Mouse (Mus musculus): ENCODE results near the gene Muc1. TPM values are rescaled to one million over a fixed set of nuclear protein-coding genes. Genes with fewer than 3 reads are reported as not detected.
A peak's percentile ranks its signal among the peaks of the same experiment; 100 is the strongest.

Muc1 gene
- polyA plus RNA-seq, 1 experiment from 2014 or later, result 12.3 TPM

GRCm38 (mm10) chr3:89278107-89278506 lies 49.2 kb downstream of the Muc1 start:
- ATAC-seq (replicated peaks; ENCODE audit: low FRiP score), result peak; percentile 10; the same call in 1 of the 2 replicates
- 27% methylated on average over 7 of the region's 7 CpGs for WGBS
- Histone ChIP-seq H3K36me3 (peaks cover 29% of the 10 kb centered on the region), H3K9ac (peak overlapping the region; percentile 77), H3K27me3 (peaks cover 4% of the 10 kb centered on the region; the same call in 1 of the 2 replicates), H3K27ac (peak overlapping the region; percentile 95), H3K4me3 (replicated peaks) (peak overlapping the region; percentile 65), H3K4me2 (peak overlapping the region; percentile 96), H3K9me3 (replicated peaks) (no peaks in the 10 kb centered on the region), H3K4me1 (peaks cover 62% of the 10 kb centered on the region)

GRCm38 (mm10) chr3:89278643-89279042 lies 49.8 kb downstream of the Muc1 start:
- Histone ChIP-seq H3K36me3 (peaks cover 24% of the 10 kb centered on the region), H3K9me3 (replicated peaks) (no peaks in the 10 kb centered on the region), H3K9ac (peak overlapping the region; percentile 77), H3K4me1 (peaks cover 62% of the 10 kb centered on the region), H3K4me3 (replicated peaks) (peak overlapping the region; percentile 65), H3K27me3 (peaks cover 4% of the 10 kb centered on the region; the same call in 1 of the 2 replicates), H3K27ac (peak overlapping the region; percentile 95), H3K4me2 (peak overlapping the region; percentile 96)
- no peak for ATAC-seq (replicated peaks; ENCODE audit: low FRiP score)
- 10% methylated on average over 8 of the region's 8 CpGs for WGBS

- WGBS, result 1% methylated on average over 35 of the region's 35 CpGs
- peaks cover 4% of the 10 kb centered on the region; the same call in 1 of the 2 replicates for H3K27me3 ChIP-seq
- H3K9ac ChIP-seq, result peak overlapping the region; percentile 77
- peak overlapping the region; percentile 95 for H3K27ac ChIP-seq
- H3K36me3 ChIP-seq, result peaks cover 19% of the 10 kb centered on the region
- peak overlapping the region; percentile 96 for H3K4me2 ChIP-seq
- ATAC-seq (replicated peaks; ENCODE audit: low FRiP score), result peak; percentile 81
- no peaks in the 10 kb centered on the region for H3K9me3 ChIP-seq (replicated peaks)
- H3K4me3 ChIP-seq (replicated peaks), result peak overlapping the region; percentile 65
- H3K4me1 ChIP-seq, result peaks cover 69% of the 10 kb centered on the region
Observed at GRCm38 (mm10) chr3:89279153-89279890, 50.5 kb downstream of the Muc1 start.

GRCm38 (mm10) chr3:89280050-89280605 lies 51.3 kb downstream of the Muc1 start:
- peak overlapping the region; percentile 95 for H3K27ac ChIP-seq
- peaks cover 4% of the 10 kb centered on the region; the same call in 1 of the 2 replicates for H3K27me3 ChIP-seq
- under 1% methylated on average over 29 of the region's 29 CpGs for WGBS
- ATAC-seq (replicated peaks; ENCODE audit: low FRiP score), result no peak
- H3K4me3 ChIP-seq (replicated peaks), result peak overlapping the region; percentile 65
- peak overlapping the region; percentile 96 for H3K4me2 ChIP-seq
- peaks cover 71% of the 10 kb centered on the region for H3K4me1 ChIP-seq
- H3K9me3 ChIP-seq (replicated peaks), result no peaks in the 10 kb centered on the region
- peaks cover 11% of the 10 kb centered on the region for H3K36me3 ChIP-seq
- peak overlapping the region; percentile 77 for H3K9ac ChIP-seq

- Histone ChIP-seq H3K9me3 (replicated peaks) (no peaks in the 10 kb centered on the region), H3K4me2 (peak within 1 kb of the TSS; percentile 96), H3K4me3 (replicated peaks) (peak within 1 kb of the TSS; percentile 65), H3K36me3 (peaks cover 4% of the 10 kb centered on the region; the same call in 1 of the 2 replicates), H3K4me1 (peaks cover 76% of the 10 kb centered on the region), H3K9ac (peak within 1 kb of the TSS; percentile 77), H3K27me3 (peaks cover 4% of the 10 kb centered on the region; the same call in 1 of the 2 replicates), H3K27ac (peak within 1 kb of the TSS; percentile 95)
- under 1% methylated on average over 52 of the region's 52 CpGs for WGBS
- ATAC-seq (replicated peaks; ENCODE audit: low FRiP score), result peak; percentile 26; the same call in 1 of the 2 replicates
Observed at GRCm38 (mm10) chr3:89280606-89281511, 52.0 kb downstream of the Muc1 start, which contains the start of gene Efna1. TSS of gene Efna1 (minus strand) at chr3:89281142.

GRCm38 (mm10) chr3:89281579-89282290 lies 52.9 kb downstream of the Muc1 start:
- peak overlapping the region; percentile 96 for H3K4me2 ChIP-seq
- H3K4me3 ChIP-seq (replicated peaks), result peak overlapping the region; percentile 65
- H3K36me3 ChIP-seq, result no peaks in the 10 kb centered on the region
- 0 out of 2 replicates have a peak overlapping the region, but pooled peaks have one; percentile 15 for H3K9ac ChIP-seq
- peaks cover 74% of the 10 kb centered on the region for H3K4me1 ChIP-seq
- peak overlapping the region; percentile 95 for H3K27ac ChIP-seq
- no peaks in the 10 kb centered on the region for H3K9me3 ChIP-seq (replicated peaks)
- peaks cover 4% of the 10 kb centered on the region; the same call in 1 of the 2 replicates for H3K27me3 ChIP-seq
- no peak for ATAC-seq (replicated peaks; ENCODE audit: low FRiP score)
- WGBS, result 10% methylated on average over 20 of the region's 20 CpGs

GRCm38 (mm10) chr3:89282291-89282643 lies 53.4 kb downstream of the Muc1 start:
- Histone ChIP-seq H3K27ac (peak overlapping the region; percentile 95; the same call in 1 of the 2 replicates), H3K9ac (no peak overlapping the region), H3K36me3 (no peaks in the 10 kb centered on the region), H3K27me3 (peaks cover 4% of the 10 kb centered on the region; the same call in 1 of the 2 replicates), H3K9me3 (replicated peaks) (no peaks in the 10 kb centered on the region), H3K4me3 (replicated peaks) (no peak overlapping the region), H3K4me1 (peaks cover 74% of the 10 kb centered on the region), H3K4me2 (no peak overlapping the region)
- WGBS, result 20% methylated on average over 4 of the region's 4 CpGs
- ATAC-seq (replicated peaks; ENCODE audit: low FRiP score), result no peak

MicroRNA genes within 50 kb of the gene (microRNA counts, 519-probe panel; counts per million panel counts)
- microRNA mmu-miR-92b, result 349 counts per million, percentile 1 among the panel's probes with 10 or more counts

Small RNA genes lying within 50 kb of the gene (microRNA-seq; reads per million reads assigned to microRNA genes)
- 167 reads per million, percentile 63 among the genes with 10 or more reads in this experiment for gene Mir92b

Other genes with a start within 250 kb of the Muc1 start
- 19.3 and 19.7 TPM in 2 replicates for gene Rusc1, start 135.7 kb upstream of the Muc1 start, polyA plus RNA-seq (2015; fragmentation: Nextera tagmentation; extraction: Ambion mirVana)
- not detected in 2 replicates for gene Gm43738, start 128.0 kb upstream of the Muc1 start, polyA plus RNA-seq (2015; fragmentation: Nextera tagmentation; extraction: Ambion mirVana)
- gene Fdps, start 127.1 kb upstream of the Muc1 start, polyA plus RNA-seq (2015; fragmentation: Nextera tagmentation; extraction: Ambion mirVana), result 188 and 215 TPM in 2 replicates
- 2.3 and 5.5 TPM in 2 replicates for gene Pklr, start 92.9 kb upstream of the Muc1 start, polyA plus RNA-seq (2015; fragmentation: Nextera tagmentation; extraction: Ambion mirVana)
- gene Hcn3, start 68.9 kb upstream of the Muc1 start, polyA plus RNA-seq (2015; fragmentation: Nextera tagmentation; extraction: Ambion mirVana), result 1.6 and 3.1 TPM in 2 replicates
- gene Clk2, start 64.3 kb upstream of the Muc1 start, polyA plus RNA-seq (2015; fragmentation: Nextera tagmentation; extraction: Ambion mirVana), result 28.4 and 32.0 TPM in 2 replicates
- 122 and 133 TPM in 2 replicates for gene Scamp3, start 51.6 kb upstream of the Muc1 start, polyA plus RNA-seq (2015; fragmentation: Nextera tagmentation; extraction: Ambion mirVana)
- 37.1 and 50.4 TPM in 2 replicates for gene Fam189b, start 45.9 kb upstream of the Muc1 start, polyA plus RNA-seq (2015; fragmentation: Nextera tagmentation; extraction: Ambion mirVana)
- 41.4 and 44.0 TPM in 2 replicates for gene Gba, start 26.1 kb upstream of the Muc1 start, polyA plus RNA-seq (2015; fragmentation: Nextera tagmentation; extraction: Ambion mirVana)
- gene Thbs3, start 13.9 kb upstream of the Muc1 start, polyA plus RNA-seq (2015; fragmentation: Nextera tagmentation; extraction: Ambion mirVana), result 14.9 and 20.5 TPM in 2 replicates
- 211 and 219 TPM in 2 replicates for gene Mtx1, start 2.0 kb upstream of the Muc1 start, polyA plus RNA-seq (2015; fragmentation: Nextera tagmentation; extraction: Ambion mirVana)
- 309 and 321 TPM in 2 replicates for gene Krtcap2, start 16.9 kb downstream of the Muc1 start, polyA plus RNA-seq (2015; fragmentation: Nextera tagmentation; extraction: Ambion mirVana)
- gene Trim46, start 17.3 kb downstream of the Muc1 start, polyA plus RNA-seq (2015; fragmentation: Nextera tagmentation; extraction: Ambion mirVana), result 3.4 and 5.2 TPM in 2 replicates
- 149 and 153 TPM in 2 replicates for gene Dpm3, start 30.3 kb downstream of the Muc1 start, polyA plus RNA-seq (2015; fragmentation: Nextera tagmentation; extraction: Ambion mirVana)
- gene Slc50a1, start 41.5 kb downstream of the Muc1 start, polyA plus RNA-seq (2015; fragmentation: Nextera tagmentation; extraction: Ambion mirVana), result 58.0 and 59.9 TPM in 2 replicates
- 66.0 and 66.6 TPM in 2 replicates for gene Efna1, start 52.1 kb downstream of the Muc1 start, polyA plus RNA-seq (2015; fragmentation: Nextera tagmentation; extraction: Ambion mirVana)
- 9.3 and 11.9 TPM in 2 replicates for gene Efna3, start 93.9 kb downstream of the Muc1 start, polyA plus RNA-seq (2015; fragmentation: Nextera tagmentation; extraction: Ambion mirVana)
- 29.8 and 31.5 TPM in 2 replicates for gene Efna4, start 109.0 kb downstream of the Muc1 start, polyA plus RNA-seq (2015; fragmentation: Nextera tagmentation; extraction: Ambion mirVana)
- 73.4 and 84.3 TPM in 2 replicates for gene Adam15, start 120.9 kb downstream of the Muc1 start, polyA plus RNA-seq (2015; fragmentation: Nextera tagmentation; extraction: Ambion mirVana)
- gene Dcst2, start 132.9 kb downstream of the Muc1 start, polyA plus RNA-seq (2015; fragmentation: Nextera tagmentation; extraction: Ambion mirVana), result 0.34 and 0.35 TPM in 2 replicates
- gene Dcst1, start 136.2 kb downstream of the Muc1 start, polyA plus RNA-seq (2015; fragmentation: Nextera tagmentation; extraction: Ambion mirVana), result 1.9 and 2.5 TPM in 2 replicates
- 2.4 and 3.7 TPM in 2 replicates for gene Zbtb7b, start 165.7 kb downstream of the Muc1 start, polyA plus RNA-seq (2015; fragmentation: Nextera tagmentation; extraction: Ambion mirVana)
- 0.14 TPM in 1 of 2 replicates, not detected in the other for gene Lenep, start 173.7 kb downstream of the Muc1 start, polyA plus RNA-seq (2015; fragmentation: Nextera tagmentation; extraction: Ambion mirVana)
- gene Flad1, start 182.8 kb downstream of the Muc1 start, polyA plus RNA-seq (2015; fragmentation: Nextera tagmentation; extraction: Ambion mirVana), result 29.4 and 31.4 TPM in 2 replicates
- 518 and 559 TPM in 2 replicates for gene Cks1b, start 189.3 kb downstream of the Muc1 start, polyA plus RNA-seq (2015; fragmentation: Nextera tagmentation; extraction: Ambion mirVana)
- 97.1 and 105 TPM in 2 replicates for gene Shc1, start 189.4 kb downstream of the Muc1 start, polyA plus RNA-seq (2015; fragmentation: Nextera tagmentation; extraction: Ambion mirVana)
- 38.3 and 43.5 TPM in 2 replicates for gene Pygo2, start 201.2 kb downstream of the Muc1 start, polyA plus RNA-seq (2015; fragmentation: Nextera tagmentation; extraction: Ambion mirVana)
- gene Pbxip1, start 207.6 kb downstream of the Muc1 start, polyA plus RNA-seq (2015; fragmentation: Nextera tagmentation; extraction: Ambion mirVana), result 39.6 and 39.7 TPM in 2 replicates
- 52.6 and 59.1 TPM in 2 replicates for gene Pmvk, start 225.5 kb downstream of the Muc1 start, polyA plus RNA-seq (2015; fragmentation: Nextera tagmentation; extraction: Ambion mirVana)